Mouse (Mus musculus) cerebellum, postnatal 10 days (tissue): ENCODE data around the gene En1.

Experiments
- DNase-seq, 2 experiments: peaks; one replicate each; pipeline ENCODE4 v3.0.0; 2021; ENCODE audit warnings: mixed read lengths in 2 of 2

En1 gene

DNA sequence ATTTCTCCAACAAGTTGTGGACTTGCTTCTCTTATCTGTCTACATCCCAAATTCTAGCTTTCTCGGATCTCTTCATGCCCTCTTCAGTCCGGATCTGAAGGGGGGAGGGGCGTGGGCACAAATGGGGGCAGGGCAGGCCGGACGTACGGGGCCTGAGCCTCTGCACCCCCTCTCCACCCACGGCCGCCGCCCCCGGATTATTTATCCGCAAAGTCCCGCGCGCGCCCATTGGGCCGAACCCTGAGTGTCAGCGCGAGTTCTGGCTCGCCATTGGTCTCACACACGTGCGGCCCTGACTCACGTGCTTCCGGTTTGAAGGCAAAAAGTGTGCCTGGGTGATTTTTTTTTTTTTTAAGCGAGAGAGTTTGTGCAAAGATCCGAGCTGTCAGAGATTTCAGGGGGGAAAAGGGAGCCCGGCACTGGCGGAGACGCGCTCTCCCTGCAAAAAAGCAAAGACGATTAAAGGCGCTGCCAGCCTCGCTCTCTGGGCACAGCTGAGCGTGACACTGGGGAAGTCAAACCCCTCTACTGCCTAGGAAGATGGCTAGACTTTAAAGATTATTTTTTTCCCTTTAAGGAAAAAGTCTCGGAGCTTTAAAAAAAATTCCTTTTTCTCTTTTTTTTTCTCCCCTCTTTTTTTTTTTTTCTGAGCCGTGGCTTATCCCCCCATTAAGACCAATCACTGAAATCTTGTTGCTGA, at the start of gene En1:
Gene En1, plus strand, starts transcription at position 388 of the 700 bp plus-strand sequence.
- DNase-seq, result peak; percentile 92 to 96

DNA sequence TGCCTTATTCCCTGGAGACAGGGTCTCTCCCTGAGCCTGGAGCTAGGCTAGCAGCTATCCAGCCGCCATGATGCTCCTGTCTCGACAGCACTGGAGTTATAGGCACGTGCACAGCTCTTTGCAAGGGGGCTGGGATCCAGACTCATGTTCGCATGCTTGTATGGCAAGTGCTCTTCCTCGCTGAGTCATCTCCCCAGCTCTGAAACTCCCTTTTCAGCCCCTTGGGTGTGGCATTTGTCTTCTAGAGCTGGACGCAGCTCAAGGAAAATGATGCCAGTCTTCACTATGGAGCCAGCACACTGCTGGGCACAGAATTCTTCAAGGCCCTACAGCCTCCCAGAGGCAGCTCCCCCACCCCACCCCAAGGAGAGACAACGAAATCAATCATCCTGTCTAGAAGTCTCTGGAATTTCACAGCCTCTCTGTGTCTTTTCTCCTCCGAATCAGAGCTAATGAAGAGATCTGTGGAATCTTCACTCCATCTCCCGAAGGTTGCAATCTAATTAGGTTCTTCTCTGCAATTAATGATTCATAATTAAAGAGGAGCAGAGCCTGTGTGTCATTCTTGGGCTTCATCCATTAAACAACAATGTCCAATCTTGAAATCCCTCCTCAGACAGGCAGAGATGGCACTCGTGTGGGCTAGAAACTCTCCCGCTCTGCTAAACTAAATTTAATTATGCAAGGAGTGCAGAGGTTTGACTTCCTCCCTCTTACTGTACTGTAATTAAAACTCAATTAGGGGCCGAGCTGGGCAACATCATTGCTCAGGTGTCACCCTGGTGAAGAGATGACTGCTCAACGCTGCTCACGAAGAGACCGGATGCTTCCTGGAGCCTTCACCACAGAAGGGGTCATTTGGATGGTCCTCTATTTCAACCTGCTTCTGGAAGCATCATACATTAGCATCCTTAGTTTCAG, 45.0 kb upstream of the En1 start:
- no peak for DNase-seq

- peak in 1 of 2 experiments; percentile 20 for DNase-seq
These were observed 43.6 kb upstream of the En1 start for GRCm38 (mm10) chr1:120558341-120559285.

DNA sequence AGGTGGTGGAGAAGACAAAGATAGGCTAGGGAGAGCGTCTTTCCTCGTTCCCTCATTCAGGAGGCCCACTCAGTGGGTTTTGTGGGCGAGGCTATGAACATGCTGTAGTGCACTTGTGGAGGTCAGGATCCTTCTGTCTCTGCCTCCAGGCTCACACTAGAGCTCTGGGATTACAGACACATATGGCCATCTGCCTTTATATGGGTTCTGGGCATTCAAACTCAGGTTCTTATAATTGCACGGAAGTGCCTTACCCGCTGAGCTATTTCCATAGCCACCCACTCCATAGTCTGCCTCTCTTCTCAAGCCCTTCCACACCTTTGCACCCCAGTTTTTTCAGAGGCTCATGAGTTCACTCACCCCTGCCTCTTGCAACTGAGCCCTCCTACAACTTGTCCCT, 42.3 kb upstream of the En1 start:
- no peak for DNase-seq

- DNase-seq, result no peak
These were observed 20.9 kb upstream of the En1 start for GRCm38 (mm10) chr1:120581306-120581705.

DNA sequence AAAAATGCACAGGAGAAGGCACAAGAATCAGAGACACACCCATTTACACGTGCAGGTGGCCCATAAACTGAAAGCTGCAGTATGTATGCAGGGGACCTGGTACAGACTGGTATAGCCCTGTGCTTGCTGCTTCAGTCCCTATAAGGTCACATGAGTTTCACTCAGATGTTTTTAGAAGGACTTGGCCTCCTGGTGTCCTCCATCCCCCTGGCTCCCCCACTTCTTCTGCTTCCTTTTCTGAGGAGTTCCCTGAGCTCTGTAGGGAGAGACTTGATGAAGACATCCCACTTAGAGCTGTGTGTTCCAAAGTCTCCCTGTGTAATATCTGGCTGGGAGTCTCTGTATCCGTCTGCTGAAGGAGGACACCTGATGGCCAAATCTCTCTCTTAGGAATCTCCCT, 16.7 kb upstream of the En1 start:
- DNase-seq, result no peak

- peak; percentile 87 to 89 for DNase-seq
These were observed 15.6 kb upstream of the En1 start for GRCm38 (mm10) chr1:120586500-120587110.

DNA sequence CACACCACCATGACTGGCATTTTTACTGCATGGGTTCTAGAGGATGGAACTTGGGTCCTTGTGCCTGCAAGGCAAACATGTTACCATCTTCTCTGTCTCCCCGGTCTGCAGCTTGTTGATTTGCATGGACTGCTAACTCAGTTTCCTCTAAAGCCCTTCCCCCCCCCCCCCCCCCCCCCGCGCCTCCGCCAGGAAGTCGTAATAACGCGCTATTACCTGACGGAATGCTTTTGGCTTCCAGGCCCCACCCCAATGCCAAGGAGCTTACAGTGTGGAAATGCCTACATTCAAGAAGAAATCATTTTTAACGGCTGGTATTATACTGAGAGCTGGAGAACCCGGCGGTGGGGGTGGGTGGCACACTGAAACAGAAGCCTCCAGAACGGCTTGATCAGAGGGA, 14.8 kb upstream of the En1 start:
- no peak for DNase-seq

DNA sequence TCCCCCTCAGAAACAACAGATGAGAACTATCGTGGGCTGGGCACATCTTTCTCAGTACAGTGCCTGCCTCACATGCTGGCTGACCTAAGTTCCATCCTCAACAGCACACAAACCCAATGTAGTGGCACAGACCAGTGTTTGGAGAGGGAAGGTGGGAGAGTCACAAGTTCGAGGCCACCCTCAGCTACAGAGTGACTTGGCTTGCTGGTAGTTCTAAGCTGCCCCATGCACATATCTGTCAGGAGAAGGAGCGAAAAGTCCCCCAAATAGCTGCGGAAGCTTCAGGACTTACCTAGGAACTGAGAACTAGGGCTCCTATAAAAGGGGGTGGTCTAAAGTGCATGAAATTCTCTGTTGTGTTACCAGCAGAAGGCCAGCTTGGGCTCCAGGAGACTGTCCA, 14.3 kb upstream of the En1 start:
- no peak for DNase-seq

- DNase-seq, result no peak
These were observed 13.7 kb upstream of the En1 start for GRCm38 (mm10) chr1:120588362-120589027.

DNA sequence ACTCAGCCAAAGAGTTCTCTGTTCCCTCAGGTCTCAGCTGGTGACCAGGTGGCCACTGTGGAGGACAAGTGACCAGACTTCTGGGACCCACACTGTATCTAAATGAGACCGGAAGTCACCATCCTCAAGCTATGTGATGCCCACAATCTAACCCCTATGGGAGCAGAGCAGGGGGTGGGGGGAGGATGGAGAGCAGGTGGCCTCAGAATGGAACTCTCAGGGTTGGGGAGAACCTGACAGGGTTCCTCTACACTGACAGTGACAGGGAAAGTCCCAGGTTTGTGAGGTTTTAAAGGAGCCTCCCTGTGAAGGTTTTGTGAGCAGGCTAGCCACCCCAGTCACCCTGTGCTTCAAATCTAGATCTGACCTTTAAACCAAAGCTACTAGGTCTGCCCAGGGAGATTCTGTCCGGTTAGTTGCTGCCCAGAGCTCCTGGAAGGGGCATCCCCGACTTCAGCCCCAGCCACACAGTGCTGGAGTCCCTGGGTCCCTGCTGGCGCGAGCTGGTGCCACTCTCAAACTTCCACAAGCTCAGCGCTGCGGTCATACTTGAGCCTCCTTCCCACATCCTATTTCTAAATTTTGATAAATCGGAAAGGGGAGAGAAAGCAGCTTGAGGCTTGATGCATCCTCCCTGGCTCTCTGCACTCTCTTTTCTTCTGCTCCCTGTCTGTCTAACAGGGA, 8.8 kb upstream of the En1 start:
- DNase-seq, result peak in 1 of 2 experiments; percentile 5

GRCm38 (mm10) chr1:120594603-120595002, 7.6 kb upstream of the En1 start:
- peak; percentile 76 to 78 for DNase-seq

DNA sequence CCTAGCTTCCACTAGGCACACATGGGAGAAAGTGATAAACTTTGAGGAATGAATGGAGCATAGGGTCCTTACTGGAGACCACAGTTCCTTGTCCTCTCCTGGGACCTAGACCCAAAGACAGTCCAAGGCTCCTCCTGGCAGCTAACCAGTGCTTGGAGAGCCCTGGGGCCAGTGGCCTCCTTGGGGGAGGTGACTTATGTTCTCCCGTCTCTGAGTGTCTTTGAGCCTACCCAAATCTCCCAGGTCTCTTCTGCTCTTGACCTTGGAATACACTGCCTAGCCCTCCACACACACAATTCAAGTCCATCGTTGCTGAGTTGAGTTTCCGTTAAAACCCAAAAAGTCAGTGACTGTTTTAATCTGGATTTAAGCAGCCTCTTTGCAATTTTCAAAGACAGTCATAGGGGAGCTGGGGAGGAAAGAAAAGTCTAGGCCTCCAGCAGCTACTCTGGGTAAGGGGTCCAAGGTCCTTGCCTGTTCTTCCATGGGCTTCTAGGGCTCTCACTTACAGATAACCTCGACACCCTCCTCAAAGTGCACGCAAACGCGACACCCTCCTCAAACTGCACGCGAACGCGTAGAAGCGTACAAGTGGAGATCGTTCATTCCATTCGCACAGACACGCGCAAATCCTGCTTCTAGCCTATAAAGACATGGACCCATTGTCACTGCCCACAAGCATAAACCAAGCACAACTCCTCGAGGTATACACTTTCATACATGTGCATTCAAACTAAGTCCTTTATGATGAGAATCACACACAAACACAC, 6.6 kb upstream of the En1 start:
- peak; percentile 7 to 16 for DNase-seq

GRCm38 (mm10) chr1:120596319-120596718, 5.9 kb upstream of the En1 start:
- DNase-seq, result peak; percentile 77 to 80

DNA sequence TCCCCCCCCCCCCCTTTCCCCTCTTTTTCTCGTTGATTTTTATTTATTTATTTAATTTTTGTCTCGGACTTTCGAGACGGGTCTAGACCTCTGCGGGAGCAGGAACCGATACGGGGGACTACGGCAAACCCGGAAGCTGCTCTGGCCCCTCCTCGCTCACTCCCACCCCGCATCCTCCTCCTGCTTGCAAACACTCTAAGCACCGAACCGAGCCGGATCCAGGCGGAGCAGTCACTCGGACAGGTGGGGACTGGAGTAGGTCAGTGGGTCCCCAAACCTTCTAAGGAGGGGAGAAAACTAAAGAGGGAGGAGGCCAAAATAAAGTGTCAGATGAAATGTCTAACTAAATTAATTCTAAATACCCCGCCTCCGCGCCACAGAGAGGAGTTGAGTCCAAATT, 5.4 kb upstream of the En1 start:
- DNase-seq, result peak; percentile 65 to 66

DNA sequence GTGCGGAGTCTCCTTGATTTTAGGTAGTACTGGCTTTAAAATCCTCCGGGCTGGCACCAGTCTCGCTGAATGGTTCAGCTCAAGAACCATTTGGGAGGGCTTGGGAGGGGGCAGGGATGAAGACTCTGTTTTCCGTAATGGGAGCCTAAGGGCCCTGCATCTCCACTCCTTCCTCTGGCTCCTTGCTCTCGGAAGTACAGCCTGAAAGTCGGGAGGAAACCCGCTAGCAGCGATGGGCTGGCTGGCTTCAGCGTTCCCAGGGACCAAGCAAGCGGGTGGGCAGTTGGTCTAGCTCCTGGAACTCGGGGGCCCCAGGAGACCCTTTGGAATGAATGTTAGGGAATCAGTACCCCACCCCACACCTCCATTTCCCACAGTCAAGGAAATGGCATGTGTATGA, 4.9 kb upstream of the En1 start:
- DNase-seq, result peak in 1 of 2 experiments; percentile 38

DNA sequence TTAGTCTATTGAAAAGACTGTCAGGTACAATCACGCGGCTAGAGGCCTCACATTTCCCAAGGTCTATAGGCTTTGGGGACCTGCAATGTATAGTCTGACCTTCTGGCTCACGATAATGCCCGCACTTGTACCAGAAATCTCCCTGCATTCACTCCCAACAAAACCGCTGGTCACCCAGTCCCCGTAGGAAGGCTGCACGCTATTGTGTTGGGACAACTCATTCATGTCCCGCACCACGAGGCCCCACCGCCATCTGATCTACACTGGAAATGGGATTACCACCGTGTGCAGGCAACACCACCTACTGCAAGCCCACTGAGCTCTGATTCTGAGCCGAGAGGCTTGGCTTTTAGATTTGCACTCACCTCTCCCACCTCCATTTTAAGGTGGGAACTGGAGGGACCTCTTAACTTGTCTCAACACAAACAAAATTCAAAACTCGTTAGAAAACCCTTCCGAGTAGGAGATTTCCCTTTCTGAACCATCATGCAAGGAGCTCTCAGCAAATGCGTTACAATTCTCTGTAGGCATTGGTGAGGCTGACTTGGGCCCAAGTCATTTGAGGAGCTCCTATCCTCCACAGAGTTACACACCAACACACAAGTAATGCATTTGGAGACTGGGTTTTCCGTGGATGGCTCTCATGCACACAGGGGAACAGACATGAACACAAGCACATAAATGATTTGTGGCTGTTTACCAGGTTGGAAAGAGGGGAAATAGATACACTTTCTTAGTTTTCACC, 3.9 kb upstream of the En1 start:
- DNase-seq, result peak in 1 of 2 experiments; percentile 11

- peak in 1 of 2 experiments; percentile 37 for DNase-seq
These were observed 2.7 kb upstream of the En1 start for GRCm38 (mm10) chr1:120599321-120600148.

GRCm38 (mm10) chr1:120600149-120600445, 2.1 kb upstream of the En1 start:
- peak; percentile 53 to 58 for DNase-seq
